Mouse (Mus musculus) intestine, embryonic 14.5 days (tissue): ENCODE measurements around the gene March9. TPM values are rescaled to one million over a fixed set of nuclear protein-coding genes. Genes with fewer than 3 reads are reported as not detected.

Experiments used
- ATAC-seq: fragments of 200-750 bp; cut with Nextera tagmentation; replicated peaks from 2 replicates; pipeline ENCODE4 v1.8.0; 2017; ENCODE audit warnings: low read depth, moderate number of reproducible peaks, moderate TSS enrichment, moderate library complexity; ENCODE audit not compliant: low FRiP score, low TSS enrichment
- DNase-seq: peaks from one replicate; pipeline ENCODE4 v3.0.0-alpha.2; 2018; ENCODE audit warnings: low spot score
- H3K27ac ChIP-seq: fragments of 300-500 bp; sonication (generic); 2 replicates; pipeline ENCODE4 v1.5.1; 2014; ENCODE audit warnings: low read depth, mild to moderate bottlenecking, control low read depth
- H3K27me3 ChIP-seq: fragments of 300-500 bp; sonication (generic); replicated peaks from 2 replicates; pipeline ENCODE4 v1.6.1; 2014; ENCODE audit warnings: low read length, control low read depth; ENCODE audit not compliant: control insufficient read depth, insufficient read depth
- H3K36me3 ChIP-seq: fragments of 300-500 bp; sonication (generic); 2 replicates; pipeline ENCODE4 v1.6.1; 2014; ENCODE audit warnings: low read length, control low read depth; ENCODE audit not compliant: control insufficient read depth, insufficient read depth
- H3K4me1 ChIP-seq: fragments of 300-500 bp; sonication (generic); replicated peaks from 2 replicates; pipeline ENCODE4 v1.6.1; 2014; ENCODE audit warnings: low read length, control low read depth, mixed read lengths; ENCODE audit not compliant: control insufficient read depth, insufficient read depth
- H3K4me2 ChIP-seq: fragments of 300-500 bp; sonication (generic); 2 replicates; pipeline ENCODE4 v1.6.1; 2014; ENCODE audit warnings: low read length
- H3K4me3 ChIP-seq: fragments of 300-500 bp; sonication (generic); 2 replicates; pipeline ENCODE4 v1.5.1; 2014; ENCODE audit warnings: low read depth, low read length, control low read depth, mixed read lengths
- H3K9ac ChIP-seq: fragments of 300-500 bp; sonication (generic); 2 replicates; pipeline ENCODE4 v1.6.1; 2014; ENCODE audit warnings: mild to moderate bottlenecking, low read length
- H3K9me3 ChIP-seq: fragments of 300-500 bp; sonication (generic); 2 replicates; pipeline ENCODE4 v1.6.1; 2016; ENCODE audit warnings: low read length, control low read depth; ENCODE audit not compliant: control insufficient read depth
- WGBS: fragments of 180-500 bp; shearing (Covaris S2); extraction: QIAGEN DNeasy Blood & Tissue Kit; methylation state at CpG from one replicate; pipeline ENCODE4 v1.1.7; 2014; 5-methylcytosine and 5-hydroxymethylcytosine counted together
- polyA plus RNA-seq: library from polyadenylated mRNA; unstranded; fragments of >200 nt; fragmentation: Nextera tagmentation; extraction: Ambion mirVana; gene quantifications from 2 replicates; pipeline ENCODE4 v1.2.1, GENCODE M21; 2014

March9 gene
- polyA plus RNA-seq, 1 experiment from 2014 or later: 1.4 TPM

- H3K4me1 ChIP-seq: no peaks in the 10 kb centered on the region
- WGBS: 19% methylated on average over 10 of the region's 10 CpGs
- no peak overlapping the region for H3K27ac ChIP-seq
- peaks cover 51% of the 10 kb centered on the region for H3K27me3 ChIP-seq
- no peak overlapping the region for H3K9ac ChIP-seq
- no peaks in the 10 kb centered on the region for H3K9me3 ChIP-seq
- ATAC-seq (no peak; the same call in 1 of the 2 replicates), DNase-seq (no peak)
- H3K4me2 ChIP-seq: no peak overlapping the region
- H3K36me3 ChIP-seq: peaks cover 12% of the 10 kb centered on the region; the same call in 1 of the 2 replicates
- no peak overlapping the region for H3K4me3 ChIP-seq
Measured at GRCm38 (mm10) chr10:127050119-127050474, 9.9 kb downstream of the March9 start.

- no peak overlapping the region for H3K9ac ChIP-seq
- ATAC-seq (peak; percentile 34; the same call in 1 of the 2 replicates), DNase-seq (no peak)
- H3K4me2 ChIP-seq: peak overlapping the region; percentile 31
- peak overlapping the region; percentile 16 for H3K4me3 ChIP-seq
- H3K36me3 ChIP-seq: peaks cover 14% of the 10 kb centered on the region; the same call in 1 of the 2 replicates
- H3K9me3 ChIP-seq: no peaks in the 10 kb centered on the region
- no peak overlapping the region for H3K27ac ChIP-seq
- no peaks in the 10 kb centered on the region for H3K4me1 ChIP-seq
- WGBS: 4% methylated on average over 29 of the region's 29 CpGs
- H3K27me3 ChIP-seq: peaks cover 51% of the 10 kb centered on the region
Measured at GRCm38 (mm10) chr10:127049395-127050118, 10.4 kb downstream of the March9 start.

GRCm38 (mm10) chr10:127048608-127049394, 11.2 kb downstream of the March9 start:
- 5% methylated on average over 35 of the region's 35 CpGs for WGBS

GRCm38 (mm10) chr10:127047954-127048353, 12.0 kb downstream of the March9 start, which contains the start of gene Cyp27b1:
TSS of gene Cyp27b1 (plus strand) at chr10:127048250.
- no peak within 1 kb of the TSS for H3K9ac ChIP-seq
- peak within 1 kb of the TSS; percentile 31 for H3K4me2 ChIP-seq
- no peak within 1 kb of the TSS for H3K27ac ChIP-seq
- no peaks in the 10 kb centered on the region for H3K9me3 ChIP-seq
- peaks cover 51% of the 10 kb centered on the region for H3K27me3 ChIP-seq
- 0 out of 2 replicates have a peak, but pooled peaks cover under 1% of the 10 kb centered on the region for H3K4me1 ChIP-seq
- DNase-seq (no peak), ATAC-seq (no peak)
- H3K4me3 ChIP-seq: peak within 1 kb of the TSS; percentile 16
- peaks cover 16% of the 10 kb centered on the region; the same call in 1 of the 2 replicates for H3K36me3 ChIP-seq
- 35% methylated on average over 5 of the region's 5 CpGs for WGBS

More at GRCm38 (mm10) chr10:127048608-127049394, 11.2 kb downstream of the March9 start:
- Histone ChIP-seq H3K36me3 (peaks cover 16% of the 10 kb centered on the region; the same call in 1 of the 2 replicates), H3K27me3 (peaks cover 51% of the 10 kb centered on the region), H3K4me1 (no peaks in the 10 kb centered on the region), H3K27ac (no peak overlapping the region), H3K4me3 (peak overlapping the region; percentile 16), H3K4me2 (peak overlapping the region; percentile 31), H3K9ac (no peak overlapping the region), H3K9me3 (no peaks in the 10 kb centered on the region)
- ATAC-seq (no peak), DNase-seq (no peak)

GRCm38 (mm10) chr10:127043187-127043586, 16.8 kb downstream of the March9 start:
- H3K27ac ChIP-seq: no peak overlapping the region
- WGBS: 91% methylated on average over 6 of the region's 6 CpGs

GRCm38 (mm10) chr10:127042468-127043115, 17.4 kb downstream of the March9 start:
- Histone ChIP-seq H3K4me2 (peak overlapping the region; percentile 99), H3K36me3 (peaks cover 16% of the 10 kb centered on the region; the same call in 1 of the 2 replicates), H3K4me3 (peak overlapping the region; percentile 65), H3K27ac (peak overlapping the region; percentile 48; the same call in 1 of the 2 replicates), H3K4me1 (peaks cover 8% of the 10 kb centered on the region), H3K27me3 (peaks cover 15% of the 10 kb centered on the region), H3K9ac (peak overlapping the region; percentile 59), H3K9me3 (no peaks in the 10 kb centered on the region)
- DNase-seq (no peak), ATAC-seq (no peak)
- 14% methylated on average over 5 of the region's 5 CpGs for WGBS

More at GRCm38 (mm10) chr10:127043187-127043586, 16.8 kb downstream of the March9 start:
- Histone ChIP-seq H3K4me2 (peak overlapping the region; percentile 99; the same call in 1 of the 2 replicates), H3K4me1 (peaks cover 8% of the 10 kb centered on the region), H3K9me3 (no peaks in the 10 kb centered on the region), H3K4me3 (no peak overlapping the region), H3K27me3 (peaks cover 21% of the 10 kb centered on the region), H3K36me3 (peaks cover 16% of the 10 kb centered on the region; the same call in 1 of the 2 replicates), H3K9ac (no peak overlapping the region)
- DNase-seq: no peak
- no peak for ATAC-seq

- Histone ChIP-seq H3K4me3 (peak overlapping the region; percentile 65), H3K9ac (peak overlapping the region; percentile 59), H3K4me2 (peak overlapping the region; percentile 99), H3K27me3 (peaks cover 10% of the 10 kb centered on the region; the same call in 1 of the 2 replicates), H3K4me1 (peaks cover 8% of the 10 kb centered on the region), H3K27ac (peak overlapping the region; percentile 48; the same call in 1 of the 2 replicates), H3K36me3 (peaks cover 16% of the 10 kb centered on the region; the same call in 1 of the 2 replicates), H3K9me3 (no peaks in the 10 kb centered on the region)
- WGBS: 1% methylated on average over 44 of the region's 44 CpGs
- peak; percentile 88 for ATAC-seq
- DNase-seq: peak; percentile 98
Measured at GRCm38 (mm10) chr10:127041774-127042338, 18.1 kb downstream of the March9 start.
